Mouse (Mus musculus) midbrain, embryonic 10.5 days (tissue): ENCODE results near the gene Brd3os. TPM values are rescaled to one million over a fixed set of nuclear protein-coding genes. Genes with fewer than 3 reads are reported as not detected.

Experiments used
- DNase-seq: peaks from one replicate; pipeline ENCODE4 v3.0.0-alpha.2; 2017; ENCODE audit warnings: low spot score
- H3K27ac ChIP-seq: fragments of 300-500 bp; sonication (generic); replicated peaks from 2 replicates; pipeline ENCODE4 v1.5.1; 2016; ENCODE audit warnings: mild to moderate bottlenecking
- H3K27me3 ChIP-seq: fragments of 300-500 bp; sonication (generic); 2 replicates; pipeline ENCODE4 v1.6.1; 2016; ENCODE audit warnings: low read depth, mild to moderate bottlenecking; ENCODE audit not compliant: poor library complexity, severe bottlenecking
- H3K36me3 ChIP-seq: fragments of 300-500 bp; sonication (generic); 2 replicates; pipeline ENCODE4 v1.6.1; 2016; ENCODE audit warnings: mild to moderate bottlenecking, moderate library complexity
- H3K4me1 ChIP-seq: fragments of 300-500 bp; sonication (generic); 2 replicates; pipeline ENCODE4 v1.6.1; 2016
- H3K4me3 ChIP-seq: fragments of 300-500 bp; sonication (generic); 2 replicates; pipeline ENCODE4 v1.5.1; 2016; ENCODE audit warnings: mild to moderate bottlenecking, moderate library complexity
- H3K9me3 ChIP-seq: fragments of 300-500 bp; sonication (generic); replicated peaks from 2 replicates; pipeline ENCODE4 v1.6.1; 2016; ENCODE audit warnings: mild to moderate bottlenecking
- WGBS: fragments of 180-500 bp; shearing (Covaris S2); methylation state at CpG from one replicate; pipeline ENCODE4 v1.1.7; 2016; 5-methylcytosine and 5-hydroxymethylcytosine counted together
- polyA plus RNA-seq: library from polyadenylated mRNA; unstranded; fragments of >200 nt; fragmentation: Nextera tagmentation; extraction: Ambion mirVana; gene quantifications from 2 replicates; pipeline ENCODE4 v1.2.1, GENCODE M21; 2016

Gene Brd3os
- polyA plus RNA-seq, 1 experiment from 2014 or later = 9.2 TPM

- Histone ChIP-seq H3K27me3 (no peaks in the 10 kb centered on the region), H3K36me3 (no peaks in the 10 kb centered on the region), H3K4me1 (peaks cover 94% of the 10 kb centered on the region), H3K4me3 (peak overlapping the region; percentile 38), H3K27ac (peak overlapping the region; percentile 87), H3K9me3 (no peaks in the 10 kb centered on the region)
- WGBS = 14% methylated on average over 7 of the region's 7 CpGs
- DNase-seq = no peak
Observed at GRCm38 (mm10) chr2:27412245-27412800, 29.8 kb upstream of the Brd3os start.

GRCm38 (mm10) chr2:27413582-27413935, 28.6 kb upstream of the Brd3os start:
- no peaks in the 10 kb centered on the region for H3K36me3 ChIP-seq
- H3K27ac ChIP-seq = peak overlapping the region; percentile 87
- 20% methylated on average over 2 of the region's 2 CpGs for WGBS
- no peaks in the 10 kb centered on the region for H3K9me3 ChIP-seq
- peaks cover 94% of the 10 kb centered on the region for H3K4me1 ChIP-seq
- H3K27me3 ChIP-seq = no peaks in the 10 kb centered on the region
- H3K4me3 ChIP-seq = peak overlapping the region; percentile 42
- peak; percentile 44 for DNase-seq

GRCm38 (mm10) chr2:27413936-27414657, 28.0 kb upstream of the Brd3os start:
- Histone ChIP-seq H3K4me1 (peaks cover 95% of the 10 kb centered on the region), H3K4me3 (peak overlapping the region; percentile 42), H3K27me3 (no peaks in the 10 kb centered on the region), H3K9me3 (no peaks in the 10 kb centered on the region), H3K27ac (peak overlapping the region; percentile 87), H3K36me3 (no peaks in the 10 kb centered on the region)
- peak; percentile 47 for DNase-seq
- 29% methylated on average over 16 of the region's 16 CpGs for WGBS

- H3K36me3 ChIP-seq = peaks cover 2% of the 10 kb centered on the region; the same call in 1 of the 2 replicates
- H3K27ac ChIP-seq = peak overlapping the region; percentile 87
- H3K4me3 ChIP-seq = no peak overlapping the region
- H3K9me3 ChIP-seq = no peaks in the 10 kb centered on the region
- H3K4me1 ChIP-seq = peaks cover 99% of the 10 kb centered on the region
- WGBS = 79% methylated on average over 11 of the region's 11 CpGs
- no peak for DNase-seq
- no peaks in the 10 kb centered on the region for H3K27me3 ChIP-seq
Observed at GRCm38 (mm10) chr2:27415060-27415783, 26.9 kb upstream of the Brd3os start.

- Histone ChIP-seq H3K27ac (peak overlapping the region; percentile 87; the same call in 1 of the 2 replicates), H3K36me3 (peaks cover 12% of the 10 kb centered on the region), H3K4me1 (peaks cover 95% of the 10 kb centered on the region), H3K27me3 (no peaks in the 10 kb centered on the region), H3K4me3 (no peak overlapping the region), H3K9me3 (no peaks in the 10 kb centered on the region)
- no peak for DNase-seq
- WGBS = 61% methylated on average over 3 of the region's 3 CpGs
Observed at GRCm38 (mm10) chr2:27416425-27416824, 25.7 kb upstream of the Brd3os start.

GRCm38 (mm10) chr2:27417648-27418153, 24.4 kb upstream of the Brd3os start:
- Histone ChIP-seq H3K27ac (peak overlapping the region; percentile 7; the same call in 1 of the 2 replicates), H3K4me3 (no peak overlapping the region), H3K9me3 (no peaks in the 10 kb centered on the region), H3K27me3 (no peaks in the 10 kb centered on the region), H3K4me1 (peaks cover 95% of the 10 kb centered on the region), H3K36me3 (peaks cover 24% of the 10 kb centered on the region)
- 72% methylated on average over 5 of the region's 5 CpGs for WGBS
- no peak for DNase-seq

GRCm38 (mm10) chr2:27418577-27419070, 23.5 kb upstream of the Brd3os start:
- Histone ChIP-seq H3K36me3 (peaks cover 30% of the 10 kb centered on the region), H3K27me3 (no peaks in the 10 kb centered on the region), H3K27ac (no peak overlapping the region), H3K4me3 (no peak overlapping the region), H3K9me3 (no peaks in the 10 kb centered on the region), H3K4me1 (peaks cover 95% of the 10 kb centered on the region)
- WGBS = 63% methylated on average over 6 of the region's 6 CpGs
- no peak for DNase-seq

- no peak overlapping the region for H3K4me3 ChIP-seq
- 0 out of 2 replicates have a peak overlapping the region, but pooled peaks have one; percentile 30 for H3K27ac ChIP-seq
- no peaks in the 10 kb centered on the region for H3K27me3 ChIP-seq
- no peaks in the 10 kb centered on the region for H3K9me3 ChIP-seq
- H3K36me3 ChIP-seq = peaks cover 30% of the 10 kb centered on the region
- WGBS = 77% methylated on average over 20 of the region's 20 CpGs
- no peak for DNase-seq
- H3K4me1 ChIP-seq = peaks cover 93% of the 10 kb centered on the region
Observed at GRCm38 (mm10) chr2:27421293-27422068, 20.6 kb upstream of the Brd3os start.

GRCm38 (mm10) chr2:27423596-27423995, 18.5 kb upstream of the Brd3os start:
- no peak for DNase-seq
- Histone ChIP-seq H3K27ac (peak overlapping the region; percentile 98), H3K4me1 (peaks cover 88% of the 10 kb centered on the region), H3K36me3 (peaks cover 30% of the 10 kb centered on the region), H3K27me3 (no peaks in the 10 kb centered on the region), H3K9me3 (no peaks in the 10 kb centered on the region), H3K4me3 (peak overlapping the region; percentile 94; the same call in 1 of the 2 replicates)
- WGBS = 90% methylated on average over 7 of the region's 7 CpGs

- Histone ChIP-seq H3K4me3 (peak overlapping the region; percentile 94), H3K27me3 (no peaks in the 10 kb centered on the region), H3K4me1 (peaks cover 72% of the 10 kb centered on the region), H3K36me3 (peaks cover 28% of the 10 kb centered on the region), H3K27ac (peak overlapping the region; percentile 98), H3K9me3 (no peaks in the 10 kb centered on the region)
- DNase-seq = peak; percentile 81
- 0% methylated on average over 20 of the region's 20 CpGs for WGBS
Observed at GRCm38 (mm10) chr2:27425161-27425611, 16.9 kb upstream of the Brd3os start.

- Histone ChIP-seq H3K27me3 (no peaks in the 10 kb centered on the region), H3K36me3 (peaks cover 22% of the 10 kb centered on the region), H3K27ac (peak overlapping the region; percentile 98), H3K9me3 (no peaks in the 10 kb centered on the region), H3K4me1 (peaks cover 70% of the 10 kb centered on the region), H3K4me3 (peak overlapping the region; percentile 94)
- DNase-seq = peak; percentile 58
- under 1% methylated on average over 60 of the region's 60 CpGs for WGBS
Observed at GRCm38 (mm10) chr2:27425751-27426405, 16.2 kb upstream of the Brd3os start.
